Mouse (Mus musculus) ES-CJ7 (cell line): ENCODE measurements at regions not wholly inside any gene's neighbourhood (a gene's known extent, or its start where the extent isn't known, plus 50 kb on each side); places are given as distances from the start of the nearest gene placed in this dataset.

Source experiments
- DNase-seq: peaks from one replicate; pipeline ENCODE4 v3.0.0; 2011; ENCODE audit warnings: low read depth, low spot score

DNA sequence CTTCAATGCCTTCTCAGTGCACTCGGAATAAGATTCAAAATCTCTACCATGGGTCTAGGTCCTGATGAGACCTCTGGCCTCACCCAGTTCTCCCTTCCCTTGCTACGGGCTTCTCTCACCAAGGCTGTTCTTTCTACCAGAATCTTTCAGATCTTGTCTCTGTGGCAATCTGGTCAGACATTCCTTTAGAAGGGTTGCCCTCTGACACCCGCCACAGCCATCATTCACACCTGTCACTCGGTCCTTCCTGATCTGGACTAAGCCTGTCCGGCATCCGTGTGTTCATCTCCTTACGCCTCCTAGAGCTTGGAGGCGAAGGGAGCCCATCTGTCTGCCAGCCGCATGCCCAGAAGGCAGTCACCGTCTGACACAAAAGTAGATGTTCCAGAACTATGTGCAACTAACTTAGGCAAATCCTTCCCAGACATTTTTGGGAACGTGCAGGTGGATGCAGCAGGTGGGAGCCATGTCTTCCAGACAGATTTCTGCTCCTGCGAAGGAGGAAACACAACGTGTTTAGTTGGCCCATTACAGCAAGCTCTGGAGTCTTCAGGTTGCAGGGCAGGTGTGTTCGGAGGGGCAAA lies 77.7 kb downstream of the Fam76b start:
- DNase-seq: no peak

DNA sequence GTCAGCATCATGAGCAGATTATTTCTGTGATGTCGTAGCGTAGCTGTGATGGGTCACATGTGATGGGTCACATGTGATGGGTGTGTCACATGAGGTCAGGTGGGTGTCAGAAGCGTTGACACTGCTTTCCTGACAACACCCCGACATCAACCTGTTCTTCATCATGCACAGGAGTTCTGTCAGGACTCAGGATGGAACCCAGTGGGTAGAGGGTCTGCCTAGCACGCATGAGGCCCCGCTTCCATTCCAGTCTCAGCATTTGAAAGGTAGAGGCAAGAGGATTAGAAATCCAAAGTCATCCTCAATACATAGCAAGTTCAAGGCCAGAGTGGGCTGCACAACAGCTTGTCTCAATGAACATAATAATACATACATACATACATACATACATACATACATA lies 79.2 kb downstream of the Fam76b start:
- no peak for DNase-seq

DNA sequence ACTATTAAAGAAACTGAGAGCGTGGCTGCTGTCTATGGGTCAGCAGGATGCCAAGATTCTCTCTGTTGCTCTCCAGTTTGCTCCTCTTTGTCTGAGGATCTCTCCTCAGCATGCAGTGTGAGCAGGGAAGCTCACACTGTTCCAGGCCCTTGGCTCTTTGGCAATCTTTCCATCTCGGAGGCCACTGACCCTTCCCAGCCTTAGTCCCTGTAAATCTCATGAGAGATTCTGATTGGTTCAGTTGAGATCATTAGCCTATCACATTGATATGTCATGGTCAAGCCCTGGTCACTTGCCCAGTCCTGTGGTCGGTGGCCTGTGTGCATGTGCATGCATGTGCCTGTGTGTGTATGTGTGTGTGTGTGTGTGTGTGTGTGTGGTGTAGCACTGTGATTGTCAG lies 82.1 kb downstream of the Fam76b start:
- DNase-seq: no peak

DNA sequence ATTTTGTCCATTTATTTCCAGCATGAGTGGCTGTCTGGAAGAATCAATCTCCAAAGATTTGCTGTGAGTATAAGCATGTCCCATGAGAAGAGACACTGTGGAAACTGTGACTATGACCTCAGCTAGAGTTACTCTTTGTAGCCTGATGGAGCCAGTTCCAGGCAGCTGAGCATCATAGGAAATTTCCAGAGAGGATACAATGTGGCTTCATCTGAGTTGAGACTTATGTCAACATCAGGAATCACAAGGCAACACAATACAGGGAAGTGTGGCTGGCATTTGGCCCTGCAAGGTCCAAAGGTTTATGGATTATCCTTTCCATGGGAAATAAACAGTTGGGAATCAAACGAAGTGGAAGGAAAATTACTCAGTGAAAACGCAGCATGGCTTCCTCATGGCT lies 82.6 kb downstream of the Fam76b start:
- no peak for DNase-seq

- no peak for DNase-seq
Observed at GRCm38 (mm10) chr9:13913459-13913858, 85.9 kb downstream of the Fam76b start.

DNA sequence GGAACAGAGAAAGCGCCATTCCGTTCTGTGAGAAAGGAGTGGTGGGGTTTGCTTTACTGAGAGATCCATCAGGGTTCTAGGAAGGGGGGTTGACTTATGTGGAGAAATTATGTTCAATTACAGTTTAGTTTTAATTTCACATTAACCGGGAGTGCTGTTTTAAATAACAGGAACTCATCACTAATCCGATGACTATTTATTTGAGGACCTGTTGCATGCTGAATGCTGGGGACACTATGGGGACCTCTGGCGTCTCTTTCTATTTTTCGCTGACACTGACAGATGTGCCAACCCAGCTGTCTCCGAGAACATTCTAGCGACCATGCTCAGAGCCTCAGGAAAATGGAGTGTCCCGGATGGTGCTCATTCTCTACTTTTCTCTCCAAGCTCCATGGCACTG lies 86.6 kb downstream of the Fam76b start:
- no peak for DNase-seq

DNA sequence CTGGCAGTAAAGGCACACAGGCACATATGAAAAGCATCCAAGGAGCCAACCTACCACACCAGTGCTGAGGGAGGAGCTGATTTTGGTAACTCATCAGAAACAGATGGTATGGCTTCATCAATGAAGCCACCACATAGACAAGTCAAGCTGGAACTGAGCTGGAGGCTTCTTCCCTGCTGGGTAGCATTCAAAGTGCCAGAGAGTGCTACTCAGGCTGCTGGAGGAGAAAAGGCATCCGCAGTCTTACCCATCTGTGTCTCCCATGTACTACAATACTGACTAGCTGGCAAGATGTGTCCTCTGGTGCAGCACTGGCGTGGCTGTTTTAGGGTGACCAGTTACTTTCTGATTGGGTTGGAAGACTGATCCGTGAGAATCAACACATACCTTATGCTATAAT lies 87.3 kb downstream of the Fam76b start:
- no peak for DNase-seq

- DNase-seq: no peak
Observed at GRCm38 (mm10) chr9:13916837-13917236, 89.3 kb downstream of the Fam76b start.

DNA sequence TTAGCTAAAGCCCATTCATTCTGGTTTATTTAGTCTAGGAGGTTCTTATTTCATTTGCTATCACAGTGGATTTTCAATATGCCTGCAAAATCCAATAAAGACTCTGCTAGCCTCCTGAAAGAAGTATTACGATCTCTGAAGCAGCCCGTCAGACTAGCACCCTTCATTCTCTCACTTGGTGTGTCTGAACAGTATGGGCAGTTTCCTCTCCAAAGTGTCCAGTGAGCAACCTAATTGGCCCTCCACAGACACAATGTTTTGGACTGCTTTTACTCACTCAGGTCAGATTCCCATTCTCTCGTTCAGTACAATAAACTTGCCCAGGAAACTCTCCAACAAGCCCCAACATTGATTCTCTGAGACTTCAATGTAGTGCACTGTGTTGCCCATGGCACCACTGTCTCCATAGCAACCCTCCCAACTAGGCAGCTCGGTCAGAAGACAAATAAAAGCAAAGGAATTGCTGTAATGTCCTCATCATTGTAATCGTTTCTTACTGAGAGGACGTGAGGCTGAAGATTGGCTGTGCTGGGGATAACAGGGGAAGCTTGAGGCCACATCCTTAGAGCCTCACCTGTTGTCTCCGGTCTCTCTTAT lies 91.2 kb downstream of the Fam76b start:
- no peak for DNase-seq

GRCm38 (mm10) chr9:13919739-13920410 lies 92.4 kb downstream of the Fam76b start:
- no peak for DNase-seq

DNA sequence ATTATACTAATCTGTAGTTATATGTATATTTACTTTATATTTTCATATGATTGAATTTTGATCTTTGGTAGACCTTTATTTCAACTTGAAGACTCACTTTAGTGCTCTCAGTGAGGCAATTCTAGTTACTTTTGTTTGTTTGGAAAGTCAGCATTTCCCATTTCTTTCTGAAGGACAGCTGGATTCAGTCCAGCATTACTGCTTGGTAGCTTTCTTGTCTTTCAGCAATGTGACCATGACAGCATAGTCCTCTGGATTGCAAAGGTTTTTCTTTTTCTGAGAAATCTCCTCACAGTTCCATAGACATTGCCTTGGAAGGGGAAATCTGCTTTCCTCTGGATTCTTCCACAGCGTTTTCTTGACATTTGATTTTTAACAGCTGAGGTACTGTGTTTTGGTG lies 93.1 kb downstream of the Fam76b start:
- DNase-seq: no peak

- DNase-seq: no peak
Observed at GRCm38 (mm10) chr9:13932001-13932508, 104.5 kb downstream of the Fam76b start.

DNA sequence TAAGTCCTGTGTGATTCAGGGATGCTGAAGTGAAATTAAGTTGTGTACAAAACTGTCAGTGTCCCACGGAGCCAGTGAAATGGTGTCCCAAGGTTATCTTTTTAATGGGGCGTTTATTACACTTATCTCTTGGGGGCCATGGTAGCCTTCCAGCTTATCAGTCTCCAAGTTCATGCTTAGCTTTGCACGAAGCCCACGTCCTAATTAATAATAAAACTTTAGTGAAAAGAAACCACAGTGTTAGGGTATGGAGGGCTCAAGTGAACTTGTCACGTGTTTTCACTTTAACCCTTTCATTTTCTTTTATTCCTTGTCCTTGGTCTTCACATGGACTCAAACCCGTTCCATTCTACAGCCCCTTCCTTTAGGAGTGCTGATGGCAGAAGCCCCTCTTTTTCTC lies 105.9 kb downstream of the Fam76b start:
- DNase-seq: no peak

- no peak for DNase-seq
Observed at GRCm38 (mm10) chr9:13937301-13937700, 109.8 kb downstream of the Fam76b start.

DNA sequence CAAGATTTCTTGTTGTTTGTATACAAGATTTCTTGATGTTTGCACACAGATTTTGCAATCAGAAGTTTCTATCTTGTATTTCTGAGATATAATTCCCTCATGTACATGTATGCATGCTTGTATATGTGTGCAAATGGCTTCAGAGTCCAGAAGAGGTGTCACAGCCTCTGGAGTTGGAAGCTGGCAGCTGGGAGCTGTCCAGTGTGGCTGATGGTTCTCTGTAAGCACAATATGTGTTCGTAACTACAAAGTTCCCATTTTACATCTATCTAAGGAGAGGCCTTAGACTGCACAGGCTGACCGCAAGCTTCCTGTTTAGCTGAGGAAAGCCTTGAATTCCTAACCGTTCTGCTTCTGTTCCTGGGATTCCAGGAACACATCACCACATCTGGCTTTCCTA lies 119.0 kb downstream of the Fam76b start:
- DNase-seq: no peak

DNA sequence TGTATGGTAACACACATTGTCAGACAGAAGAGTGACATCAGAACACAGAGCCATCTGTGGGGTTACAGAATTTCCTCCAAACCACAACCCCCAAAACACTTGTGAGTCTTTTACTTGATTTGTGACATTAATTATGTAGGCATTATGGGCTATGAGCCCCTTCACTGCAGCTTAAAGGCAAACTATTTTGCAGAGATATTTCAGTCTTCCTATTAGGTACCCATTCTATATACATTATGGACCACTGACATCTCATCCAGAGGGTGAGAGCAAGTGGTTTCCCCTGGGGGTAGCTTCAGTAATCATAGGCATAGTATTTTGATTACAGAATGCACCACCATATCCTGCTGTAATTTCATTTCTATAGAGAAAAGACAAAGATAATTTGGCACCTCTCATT lies 124.6 kb downstream of the Fam76b start:
- no peak for DNase-seq

GRCm38 (mm10) chr9:13963140-13963763 lies 135.7 kb downstream of the Fam76b start:
- no peak for DNase-seq

GRCm38 (mm10) chr9:13963796-13964195 lies 136.3 kb downstream of the Fam76b start:
- DNase-seq: no peak

DNA sequence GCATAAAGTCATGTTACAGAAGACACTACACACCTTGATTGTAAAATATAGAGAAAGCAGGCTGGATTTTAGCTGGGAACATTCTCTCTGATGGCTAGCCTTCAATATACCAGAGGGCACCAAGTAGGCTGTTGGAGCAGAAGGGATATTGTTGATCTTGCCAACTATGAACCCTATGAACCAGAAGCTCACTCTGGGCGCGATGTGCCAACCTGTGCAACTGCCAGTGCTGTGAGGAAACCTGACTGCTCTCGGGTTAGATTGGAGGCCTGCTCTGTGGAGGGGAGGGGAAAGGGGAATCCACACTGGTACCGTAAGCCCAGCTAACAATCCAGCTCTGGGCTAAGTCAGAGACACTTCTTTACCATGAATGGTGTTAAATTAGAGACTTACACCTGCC lies 136.7 kb downstream of the Fam76b start:
- DNase-seq: no peak

DNA sequence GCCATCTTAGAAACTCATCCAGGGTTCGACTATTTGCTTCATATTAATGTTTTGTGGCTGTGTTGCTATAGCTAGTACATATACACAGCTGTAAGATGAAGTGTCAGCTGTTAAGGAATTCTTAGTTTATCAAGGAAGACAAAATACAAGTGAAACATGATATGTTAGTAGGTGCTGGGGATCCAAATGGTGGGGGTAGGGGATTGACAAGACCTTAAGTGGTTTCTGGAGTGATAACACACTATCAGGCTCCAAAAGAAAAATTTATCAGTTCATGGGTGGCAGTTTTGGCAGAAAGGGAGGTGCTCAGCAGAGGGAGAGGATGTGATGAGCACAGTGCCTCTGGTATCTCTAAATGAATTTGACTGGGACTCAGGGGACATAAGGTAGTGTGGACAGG lies 138.7 kb downstream of the Fam76b start:
- DNase-seq: no peak

GRCm38 (mm10) chr9:13969262-13969661 lies 141.7 kb downstream of the Fam76b start:
- no peak for DNase-seq

- no peak for DNase-seq
Observed at GRCm38 (mm10) chr9:13973600-13973999, 146.1 kb downstream of the Fam76b start.

DNA sequence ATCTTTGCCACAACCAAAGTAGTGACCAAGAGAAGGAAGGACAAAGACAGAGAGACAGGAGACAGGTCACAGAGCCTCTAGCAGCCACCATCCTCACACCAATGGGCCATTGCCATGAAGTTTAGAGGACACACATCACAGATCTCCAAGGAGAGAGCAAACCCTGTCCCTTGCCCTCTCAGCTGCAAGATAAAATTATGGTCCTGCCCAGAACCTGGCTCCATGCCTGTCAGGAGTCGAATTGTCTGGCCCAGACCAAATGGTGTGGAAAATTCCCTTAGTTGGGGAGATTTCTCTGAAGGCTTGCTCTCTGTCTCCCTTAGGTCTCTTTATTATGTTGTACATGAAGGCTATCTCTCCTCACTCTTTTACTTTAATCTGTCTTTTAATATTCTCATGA lies 147.4 kb downstream of the Fam76b start:
- DNase-seq: no peak
